Comparison of ENCODE assay signal across 15 mouse cellular contexts in the genomic region with DNA sequence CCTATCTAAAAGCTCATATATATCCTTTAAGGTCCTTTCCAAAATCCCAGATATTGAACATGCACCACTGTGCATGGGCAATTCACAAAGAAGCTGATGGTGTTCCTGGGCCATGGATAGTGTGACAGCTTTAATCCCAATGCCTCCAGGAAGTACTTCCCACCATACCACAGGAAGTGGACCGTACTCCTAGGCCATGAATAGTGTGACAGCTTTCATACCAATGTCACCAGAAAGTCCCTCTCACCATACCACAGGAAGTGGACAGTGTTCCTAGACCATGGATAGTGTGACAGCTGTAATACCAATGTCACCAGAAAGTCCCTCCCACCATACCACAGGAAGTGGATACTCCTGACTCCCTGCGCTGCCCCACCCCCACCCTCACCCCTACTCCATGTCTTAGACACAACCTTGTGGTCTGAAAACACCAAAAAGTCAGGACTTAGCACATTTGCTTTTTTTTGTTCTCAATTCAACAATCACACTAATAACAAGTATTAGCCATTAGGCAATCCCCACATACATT.
"Had no signal": no experiment of that assay in that cellular context is flagged by ENCODE, and none has a peak within 500 bp of the region (broad histone marks: within the 10 kb centered on the region; RNA-seq: fewer than 3 reads in every experiment).

No protein-coding gene starts in this region.

- H3K27ac ChIP-seq: limb, embryonic 12.5 days; macrophage; neural tube, embryonic 15.5 days had no signal

- H3K4me3 ChIP-seq: layer of hippocampus, adult 2 months; limb, embryonic 12.5 days; myocyte; neural tube, embryonic 15.5 days had no signal

- H3K9ac ChIP-seq: limb, embryonic 12.5 days; neural tube, embryonic 15.5 days had no signal

- H3K36me3 ChIP-seq: limb, embryonic 12.5 days; neural tube, embryonic 15.5 days had no signal

- H3K4me2 ChIP-seq: limb, embryonic 12.5 days; midbrain, embryonic 11.5 days; neural tube, embryonic 15.5 days had no signal

- H3K9me3 ChIP-seq: neural tube, embryonic 15.5 days had no signal

- H3K27me3 ChIP-seq: limb, embryonic 12.5 days; neural tube, embryonic 15.5 days had no signal

- DNase-seq: kidney, adult 9 months; kidney, postnatal 10 days; kidney, postnatal 4 days; lung, postnatal 10 days; right cerebral cortex, adult 18-20 months; right cerebral cortex, postnatal 25 days; thymus, postnatal 36 days had no signal

- ATAC-seq: inflammation-experienced regulatory T-cells, adult 6 months; intestine, postnatal 0 days had no signal
